ENCODE assay signal across 13 mouse cellular contexts in the genomic region with DNA sequence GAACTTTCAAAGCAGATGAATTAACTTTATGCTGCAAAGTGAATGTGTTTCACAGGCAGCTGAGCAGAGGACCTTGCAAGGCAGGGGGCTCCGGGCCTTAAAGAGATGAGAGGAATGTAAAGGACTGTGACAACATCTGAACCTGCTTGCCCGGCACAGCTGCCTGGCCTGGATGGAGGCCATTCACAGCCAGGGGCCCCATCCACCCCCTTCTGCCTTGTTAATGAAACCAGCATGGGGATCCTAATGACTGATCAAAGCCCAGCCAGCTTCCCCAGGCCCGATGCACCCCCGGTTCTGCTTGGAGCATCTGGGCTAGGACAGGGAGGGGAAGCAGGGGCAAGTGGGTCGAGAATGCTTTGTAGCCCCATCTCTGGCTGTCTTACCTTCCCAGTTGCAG.
DNase-seq lines count a peak whose midpoint lies in the region; ATAC-seq lines count a peak whose summit lies in the region.
"Had no signal": no experiment of that assay in that cellular context is flagged by ENCODE, and none has a peak within 500 bp of the region (broad histone marks: within the 10 kb centered on the region; RNA-seq: fewer than 3 reads in every experiment).

No protein-coding gene starts in this region.

- H3K9ac ChIP-seq in heart, embryonic 13.5 days = peak overlapping the region; percentile 66
- H3K9ac ChIP-seq in heart, embryonic 11.5 days (ENCODE audit: low read depth, low read length) = no peak overlapping the region
- peak overlapping the region; percentile 49; the same call in 1 of the 2 replicates for H3K9ac ChIP-seq in hindbrain, embryonic 13.5 days
- no peak overlapping the region for H3K9ac ChIP-seq in midbrain, embryonic 14.5 days (replicated peaks; ENCODE audit: low read length)

- H3K4me3 ChIP-seq in heart, embryonic 13.5 days = no peak overlapping the region
- H3K4me3 ChIP-seq in heart, embryonic 11.5 days (ENCODE audit: low read depth, low read length) = no peak overlapping the region
- no peak overlapping the region for H3K4me3 ChIP-seq in hindbrain, embryonic 13.5 days
- H3K4me3 ChIP-seq in midbrain, embryonic 14.5 days (replicated peaks; ENCODE audit: low read depth, low read length) = no peak overlapping the region

- no peaks in the 10 kb centered on the region for H3K36me3 ChIP-seq in heart, embryonic 13.5 days
- no peaks in the 10 kb centered on the region for H3K36me3 ChIP-seq in heart, embryonic 11.5 days (ENCODE audit: control insufficient read depth, insufficient read depth, low read length)
- H3K36me3 ChIP-seq in hindbrain, embryonic 13.5 days = 0 out of 2 replicates have a peak, but pooled peaks cover 3% of the 10 kb centered on the region
- H3K36me3 ChIP-seq in midbrain, embryonic 14.5 days (ENCODE audit: control insufficient read depth, insufficient read depth, low read length) = no peaks in the 10 kb centered on the region

- peak; percentile 59 for DNase-seq in embryo, embryonic 11 days
- DNase-seq in midbrain, embryonic 14.5 days = no peak
- no peak for DNase-seq in right cerebral cortex, adult 2 months (ENCODE audit: low spot score in 2 of 2)
- DNase-seq in testis, postnatal 14 days (ENCODE audit: low spot score) = no peak
- DNase-seq: cerebellum, adult 8-10 months; gastrocnemius, postnatal 25 days; heart, postnatal 14 days; lung, adult 2 months; thymus, adult 2 months had no signal

- H3K4me1 ChIP-seq in heart, embryonic 13.5 days = peaks cover 40% of the 10 kb centered on the region
- H3K4me1 ChIP-seq in heart, embryonic 11.5 days (ENCODE audit: control insufficient read depth, insufficient read depth, low read length) = peaks cover 18% of the 10 kb centered on the region
- peaks cover 60% of the 10 kb centered on the region for H3K4me1 ChIP-seq in hindbrain, embryonic 13.5 days (replicated peaks)
- H3K4me1 ChIP-seq in midbrain, embryonic 14.5 days (ENCODE audit: control insufficient read depth, insufficient read depth, low read length) = peaks cover 22% of the 10 kb centered on the region

- no peak for ATAC-seq in heart, embryonic 13.5 days (ENCODE audit: extremely low read depth, insufficient number of reproducible peaks, low FRiP score, low TSS enrichment)
- no peak for ATAC-seq in heart, embryonic 11.5 days (replicated peaks; ENCODE audit: insufficient number of reproducible peaks, low FRiP score, low TSS enrichment)
- no peak for ATAC-seq in hindbrain, embryonic 13.5 days (ENCODE audit: low FRiP score)
- ATAC-seq in midbrain, embryonic 14.5 days (ENCODE audit: low FRiP score, low TSS enrichment) = no peak
- ATAC-seq: activated CD4-positive, CD25-positive, alpha-beta regulatory T cell, adult 4 months had no signal

- H3K9me3 ChIP-seq in heart, embryonic 13.5 days = no peaks in the 10 kb centered on the region
- H3K9me3 ChIP-seq in heart, embryonic 11.5 days (replicated peaks; ENCODE audit: control insufficient read depth, low read length) = no peaks in the 10 kb centered on the region
- no peaks in the 10 kb centered on the region for H3K9me3 ChIP-seq in hindbrain, embryonic 13.5 days
- no peaks in the 10 kb centered on the region for H3K9me3 ChIP-seq in midbrain, embryonic 14.5 days (ENCODE audit: control insufficient read depth, low read length)

- no peak overlapping the region for H3K4me2 ChIP-seq in heart, embryonic 13.5 days
- H3K4me2 ChIP-seq in heart, embryonic 11.5 days = no peak overlapping the region
- no peak overlapping the region for H3K4me2 ChIP-seq in hindbrain, embryonic 13.5 days
- H3K4me2 ChIP-seq in midbrain, embryonic 14.5 days (ENCODE audit: low read length) = no peak overlapping the region

- no peaks in the 10 kb centered on the region; the same call in 1 of the 2 replicates for H3K27me3 ChIP-seq in heart, embryonic 13.5 days (replicated peaks)
- no peaks in the 10 kb centered on the region for H3K27me3 ChIP-seq in heart, embryonic 11.5 days (ENCODE audit: control insufficient read depth, insufficient read depth, low read length)
- H3K27me3 ChIP-seq in hindbrain, embryonic 13.5 days = no peaks in the 10 kb centered on the region
- H3K27me3 ChIP-seq in midbrain, embryonic 14.5 days (ENCODE audit: control insufficient read depth, insufficient read depth, low read length) = no peaks in the 10 kb centered on the region

- WGBS in heart, embryonic 13.5 days = 18% methylated on average over 5 of the region's 5 CpGs
- 21% methylated on average over 5 of the region's 5 CpGs for WGBS in heart, embryonic 11.5 days (ENCODE audit: insufficient replicate concordance)
- 3% methylated on average over 5 of the region's 5 CpGs for WGBS in hindbrain, embryonic 13.5 days
- WGBS in midbrain, embryonic 14.5 days = 3% methylated on average over 5 of the region's 5 CpGs

- H3K27ac ChIP-seq in heart, embryonic 13.5 days (replicated peaks) = no peak overlapping the region
- H3K27ac ChIP-seq in heart, embryonic 11.5 days (ENCODE audit: low read depth, low read length) = no peak overlapping the region
- peak overlapping the region; percentile 60 for H3K27ac ChIP-seq in hindbrain, embryonic 13.5 days
- 0 out of 2 replicates have a peak overlapping the region, but pooled peaks have one; percentile 33 for H3K27ac ChIP-seq in midbrain, embryonic 14.5 days (replicated peaks; ENCODE audit: low read depth, low read length)

Comparison
In these comparisons a context has a peak if more than half of its experiments do, and no peak if none do; other contexts are left out.
1. H3K9ac ChIP-seq: peak in heart, embryonic 13.5 days (single experiment) and hindbrain, embryonic 13.5 days (single experiment); none in heart, embryonic 11.5 days (single experiment) and midbrain, embryonic 14.5 days (single experiment).
2. H3K27ac ChIP-seq: peak in hindbrain, embryonic 13.5 days (single experiment) and midbrain, embryonic 14.5 days (single experiment); none in heart, embryonic 13.5 days (single experiment) and heart, embryonic 11.5 days (single experiment).